21 mouse cellular contexts compared by ENCODE assay signal in genomic region chr13:109121867-109122266, GRCm38 (mm10).
DNase-seq lines count a peak whose midpoint lies in the region; ATAC-seq and TF ChIP-seq lines count a peak whose summit lies in the region.
"Had no signal": no experiment of that assay in that cellular context is flagged by ENCODE, and none has a peak within 500 bp of the region (broad histone marks: within the 10 kb centered on the region; RNA-seq: fewer than 3 reads in every experiment).

No protein-coding gene starts in this region.

- no peak overlapping the region for H3K9ac ChIP-seq in forebrain, embryonic 14.5 days (ENCODE audit: low read length)

- peak; percentile 67 for ATAC-seq in forebrain, embryonic 14.5 days
- ATAC-seq: activated CD4-positive, CD25-positive, alpha-beta regulatory T cell, adult 4 months; CD4-positive, CD25-positive, alpha-beta regulatory T cell, adult 4 months; Patski had no signal

- peak; percentile 24 for DNase-seq in forebrain, embryonic 14.5 days (ENCODE audit: low spot score)
- DNase-seq in forebrain, embryonic 10.5 days (ENCODE audit: extremely low spot score, low spot score), result no peak
- DNase-seq in brain, embryonic 14.5 days (ENCODE audit: low read depth), result peak; percentile 56
- no peak for DNase-seq in MN1 (ENCODE audit: low spot score)
- DNase-seq: adrenal gland, adult 2 months; adrenal gland, adult 8-10 months; adrenal gland, postnatal 10 days; adrenal gland, postnatal 14 days; adrenal gland, postnatal 25 days; adrenal gland, postnatal 36 days; B cell, adult 2 months; cerebellum, adult 11 months; cerebellum, adult 11-12 months; cerebellum, adult 18-20 months; cerebellum, adult 2 months; cerebellum, adult 8-10 months had no signal

- no peak for TF ChIP-seq CTCF in brain, embryonic 14.5 days (IDR thresholded peaks at IDR 0.05; ENCODE audit: borderline replicate concordance, extremely low read depth, insufficient read depth, insufficient read length)

- H3K4me3 ChIP-seq in forebrain, embryonic 14.5 days (ENCODE audit: low read depth, low read length), result no peak overlapping the region
- no peak overlapping the region for H3K4me3 ChIP-seq in forebrain, embryonic 10.5 days

- 46% methylated on average over 3 of the region's 3 CpGs for WGBS in forebrain, embryonic 14.5 days
- WGBS in forebrain, embryonic 10.5 days, result 74% methylated on average over 3 of the region's 3 CpGs

- no peaks in the 10 kb centered on the region for H3K36me3 ChIP-seq in forebrain, embryonic 14.5 days (ENCODE audit: control insufficient read depth, insufficient read depth, low read length)
- no peaks in the 10 kb centered on the region for H3K36me3 ChIP-seq in forebrain, embryonic 10.5 days (replicated peaks)
- H3K36me3 ChIP-seq: G1E had no signal

- no peaks in the 10 kb centered on the region for H3K27me3 ChIP-seq in forebrain, embryonic 14.5 days (replicated peaks; ENCODE audit: control insufficient read depth, insufficient read depth, low read length)
- peaks cover 20% of the 10 kb centered on the region for H3K27me3 ChIP-seq in forebrain, embryonic 10.5 days (ENCODE audit: poor library complexity, severe bottlenecking)
- H3K27me3 ChIP-seq: CH12.LX had no signal

- no peak overlapping the region for H3K4me2 ChIP-seq in forebrain, embryonic 14.5 days (ENCODE audit: low read length)

- peaks cover 3% of the 10 kb centered on the region; the same call in 1 of the 2 replicates for H3K4me1 ChIP-seq in forebrain, embryonic 14.5 days (ENCODE audit: control insufficient read depth, insufficient read depth, low read length)
- peaks cover 8% of the 10 kb centered on the region for H3K4me1 ChIP-seq in forebrain, embryonic 10.5 days

- no peak for TF ChIP-seq POLR2A in brain, embryonic 14.5 days (IDR thresholded peaks at IDR 0.05; ENCODE audit: borderline replicate concordance, extremely low read depth, insufficient read depth, insufficient read length, poor library complexity, severe bottlenecking)

- no peaks in the 10 kb centered on the region for H3K9me3 ChIP-seq in forebrain, embryonic 14.5 days (replicated peaks; ENCODE audit: control insufficient read depth, low read length)
- no peaks in the 10 kb centered on the region for H3K9me3 ChIP-seq in forebrain, embryonic 10.5 days
- H3K9me3 ChIP-seq: G1E had no signal

- H3K27ac ChIP-seq in forebrain, embryonic 14.5 days (ENCODE audit: low read depth, low read length), result no peak overlapping the region
- H3K27ac ChIP-seq in forebrain, embryonic 10.5 days, result no peak overlapping the region

Comparison
In these comparisons a context has a peak if more than half of its experiments do, and no peak if none do; other contexts are left out.
1. DNase-seq: peak in forebrain, embryonic 14.5 days (single experiment) and brain, embryonic 14.5 days (single experiment); none in forebrain, embryonic 10.5 days (single experiment) and MN1 (single experiment).